Mouse (Mus musculus): ENCODE results near the gene Rab2b. TPM values are rescaled to one million over a fixed set of nuclear protein-coding genes. Genes with fewer than 3 reads are reported as not detected.
A peak's percentile ranks its signal among the peaks of the same experiment; 100 is the strongest.
"Not testable (repeated sequence)": the region's sequence is repeated elsewhere in the genome, so short reads cannot be mapped to it uniquely, and the experiment has no call there.

Gene Rab2b
- polyA plus RNA-seq, 1 experiment, result 45.6 TPM

DNA sequence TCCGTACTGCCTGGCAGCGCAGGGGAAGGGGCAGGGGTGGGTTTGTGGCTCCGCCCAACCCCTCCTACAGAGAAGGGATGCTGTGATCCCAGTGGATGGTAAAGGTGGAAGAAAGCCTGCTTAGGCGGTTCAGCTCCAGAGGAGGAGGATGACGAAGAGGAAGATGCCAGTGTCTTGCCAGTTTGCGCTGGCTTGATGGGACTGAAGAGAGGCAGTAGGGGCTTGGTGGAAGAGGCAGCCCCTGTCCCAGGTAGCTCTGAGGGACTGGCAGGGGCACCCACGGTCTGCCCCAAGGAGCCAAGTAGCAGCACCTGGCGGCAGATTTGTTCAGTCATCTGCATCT is 35.4 kb upstream of the Rab2b start:
- H3K27ac ChIP-seq (ENCODE audit: insufficient read depth, low read length), result no peak overlapping the region
- TF ChIP-seq CTCF (IDR thresholded peaks at IDR 0.05; ENCODE audit: borderline replicate concordance, insufficient read depth, low read length), result no peak
- TF ChIP-seq POLR2A (IDR thresholded peaks at IDR 0.05; ENCODE audit: low read depth, low read length), result no peak
- no peaks in the 10 kb centered on the region for H3K4me1 ChIP-seq (ENCODE audit: control insufficient read depth, insufficient read depth, low read length)
- no peak overlapping the region for H3K4me3 ChIP-seq (ENCODE audit: insufficient read depth, low read length)

DNA sequence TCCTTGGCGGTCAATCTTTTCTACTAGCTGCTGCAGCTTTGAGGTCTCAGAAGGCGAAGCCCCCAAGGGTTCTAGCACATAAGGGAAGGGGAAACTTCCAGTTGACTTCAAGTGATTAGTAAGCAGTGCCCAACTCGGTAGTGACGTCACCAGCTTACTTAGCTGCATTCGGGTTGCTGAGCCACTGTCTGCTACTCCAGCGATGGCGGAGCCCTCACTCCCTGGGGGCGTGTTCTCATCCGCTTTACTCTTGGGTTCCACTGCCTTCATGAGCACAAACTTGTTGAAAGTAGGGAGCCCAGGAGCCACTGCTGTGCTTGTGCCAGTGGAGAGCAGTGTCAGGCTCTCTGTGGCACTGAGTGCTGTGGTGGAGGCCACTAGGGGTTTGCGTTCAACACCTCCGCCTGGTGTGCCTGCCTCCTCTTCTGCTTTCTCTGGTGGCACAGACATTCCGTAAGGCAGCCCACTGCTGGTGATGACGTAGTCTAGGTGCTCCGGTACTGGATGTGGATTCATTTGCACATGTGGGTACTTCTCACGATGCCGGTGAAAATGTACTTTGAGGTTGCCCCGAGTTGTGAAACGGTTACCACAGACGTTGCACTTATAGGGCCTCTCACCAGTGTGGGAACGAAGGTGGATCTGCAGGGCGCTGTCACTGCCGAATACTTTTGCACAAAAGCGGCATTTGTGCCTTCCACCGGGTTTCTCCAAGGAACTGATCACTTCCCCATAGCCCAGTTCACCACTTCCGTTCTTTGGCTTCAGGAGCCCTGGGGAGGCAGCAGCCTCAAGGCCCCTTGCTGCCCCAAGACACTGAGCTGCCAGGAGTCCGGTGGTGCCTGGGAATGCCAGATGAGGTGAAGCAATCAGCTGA is 34.8 kb upstream of the Rab2b start:
- no peak for TF ChIP-seq CTCF (IDR thresholded peaks at IDR 0.05; ENCODE audit: borderline replicate concordance, insufficient read depth, low read length)
- no peak for TF ChIP-seq POLR2A (IDR thresholded peaks at IDR 0.05; ENCODE audit: low read depth, low read length)
- Histone ChIP-seq H3K27ac (ENCODE audit: insufficient read depth, low read length) (no peak overlapping the region), H3K4me1 (ENCODE audit: control insufficient read depth, insufficient read depth, low read length) (no peaks in the 10 kb centered on the region), H3K4me3 (ENCODE audit: insufficient read depth, low read length) (no peak overlapping the region)

DNA sequence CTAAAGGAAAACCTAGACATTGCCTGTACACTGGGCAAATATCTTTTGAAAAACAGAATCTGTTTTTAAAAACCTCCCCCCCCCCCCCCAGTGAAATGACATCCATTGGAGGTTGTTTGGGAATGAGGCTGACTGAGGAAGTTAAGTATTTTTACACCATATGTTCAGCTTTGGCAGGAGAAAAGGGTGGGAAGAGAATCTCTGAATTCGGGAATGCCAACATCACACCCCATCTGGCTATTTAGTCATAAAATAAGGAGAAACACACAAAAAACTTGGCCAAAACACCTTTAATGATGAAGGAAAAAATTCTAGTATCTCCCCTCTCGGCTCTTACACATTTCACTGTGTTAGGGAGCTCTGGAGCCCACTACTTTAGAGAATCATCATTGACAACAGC is 31.6 kb upstream of the Rab2b start:
- TF ChIP-seq POLR2A (IDR thresholded peaks at IDR 0.05; ENCODE audit: low read depth, low read length), result no peak
- no peak for TF ChIP-seq CTCF (IDR thresholded peaks at IDR 0.05; ENCODE audit: borderline replicate concordance, insufficient read depth, low read length)
- H3K27ac ChIP-seq (ENCODE audit: insufficient read depth, low read length), result no peak overlapping the region
- no peaks in the 10 kb centered on the region for H3K4me1 ChIP-seq (ENCODE audit: control insufficient read depth, insufficient read depth, low read length)
- H3K4me3 ChIP-seq (ENCODE audit: insufficient read depth, low read length), result no peak overlapping the region

DNA sequence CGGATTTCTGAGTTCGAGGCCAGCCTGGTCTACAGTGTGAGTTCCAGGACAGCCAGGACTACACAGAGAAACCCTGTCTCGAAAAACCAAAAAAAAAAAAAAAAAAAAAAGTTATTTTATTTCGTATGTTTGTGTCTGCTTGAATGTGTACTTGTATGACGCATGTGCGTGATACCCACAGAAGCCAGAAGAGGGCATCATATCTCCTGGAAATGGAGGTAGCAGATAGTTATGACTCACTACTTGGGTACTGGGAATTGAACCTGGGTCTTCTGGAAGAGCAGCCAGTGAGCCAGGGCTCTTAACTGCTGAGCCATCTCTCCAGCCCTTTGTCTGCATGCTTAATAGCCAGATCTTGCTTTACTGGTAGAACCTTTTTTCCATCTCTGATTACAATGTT is 31.0 kb upstream of the Rab2b start:
- not testable (repeated sequence) for H3K4me3 ChIP-seq (ENCODE audit: insufficient read depth, low read length); H3K27ac ChIP-seq (ENCODE audit: insufficient read depth, low read length); H3K4me1 ChIP-seq (ENCODE audit: control insufficient read depth, insufficient read depth, low read length)

DNA sequence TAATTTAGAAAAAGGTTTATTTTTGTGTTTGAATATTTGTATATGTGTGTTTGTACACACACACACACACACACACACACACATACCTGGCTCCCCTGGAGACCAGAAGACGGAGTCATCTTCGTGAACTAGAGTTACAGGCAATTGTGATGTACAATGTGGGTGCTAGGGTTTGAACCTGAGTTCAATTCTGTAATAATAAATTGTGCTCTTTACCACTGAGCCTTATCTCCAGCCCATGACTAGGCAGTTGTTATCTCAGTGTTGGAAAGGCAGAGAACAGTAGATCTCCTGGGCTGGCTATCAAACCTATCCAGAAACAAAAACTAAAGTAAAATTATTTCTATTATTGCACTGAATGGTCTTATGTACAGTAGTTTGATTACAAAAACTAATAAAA is 26.8 kb upstream of the Rab2b start:
- H3K27ac ChIP-seq (ENCODE audit: insufficient read depth, low read length), result no peak overlapping the region
- no peak overlapping the region for H3K4me3 ChIP-seq (ENCODE audit: insufficient read depth, low read length)
- H3K4me1 ChIP-seq (ENCODE audit: control insufficient read depth, insufficient read depth, low read length), result no peaks in the 10 kb centered on the region
- TF ChIP-seq POLR2A (IDR thresholded peaks at IDR 0.05; ENCODE audit: low read depth, low read length) (no peak), CTCF (IDR thresholded peaks at IDR 0.05; ENCODE audit: borderline replicate concordance, insufficient read depth, low read length) (no peak)

DNA sequence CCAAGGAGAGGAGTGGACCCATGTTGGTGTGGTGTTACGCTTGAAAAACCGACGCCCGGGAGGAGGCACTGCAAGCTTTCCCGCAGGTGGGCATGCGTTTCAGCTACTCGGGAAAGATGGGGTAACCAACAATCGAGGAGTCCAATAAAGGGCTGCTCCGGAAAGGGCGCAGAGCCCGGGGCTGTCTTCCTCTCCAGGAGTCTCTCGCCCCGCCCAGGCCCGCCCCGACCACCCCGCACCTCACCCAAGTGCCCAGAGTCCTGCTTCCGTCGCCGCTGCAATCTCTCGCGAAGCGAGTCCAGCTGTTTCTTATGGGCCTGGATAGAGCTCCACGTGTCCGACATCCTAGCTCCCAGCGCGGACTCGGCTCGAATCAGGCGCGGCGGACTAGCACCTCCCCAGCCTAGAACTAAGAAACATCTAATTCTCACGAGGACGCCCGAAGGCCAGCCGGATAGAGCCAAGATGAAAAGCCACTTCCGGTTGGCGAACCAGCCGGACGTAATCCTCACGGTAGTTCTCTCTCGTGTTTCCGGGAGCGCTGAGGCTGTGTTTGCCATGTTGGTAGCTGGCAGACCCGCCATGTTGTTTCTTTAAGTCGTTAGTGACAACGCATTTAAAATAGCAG is 25.4 kb upstream of the Rab2b start, which contains the start of gene Mettl3:
Gene Mettl3, minus strand, starts transcription at position 485 of the 628 bp plus-strand sequence.
- Histone ChIP-seq H3K4me3 (ENCODE audit: insufficient read depth, low read length) (peak within 1 kb of the TSS; percentile 59), H3K4me1 (ENCODE audit: control insufficient read depth, insufficient read depth, low read length) (no peaks in the 10 kb centered on the region), H3K27ac (ENCODE audit: insufficient read depth, low read length) (peak within 1 kb of the TSS; percentile 80)
- TF ChIP-seq CTCF (IDR thresholded peaks at IDR 0.05; ENCODE audit: borderline replicate concordance, insufficient read depth, low read length) (no peak), POLR2A (IDR thresholded peaks at IDR 0.05; ENCODE audit: low read depth, low read length) (peak; percentile 61)

DNA sequence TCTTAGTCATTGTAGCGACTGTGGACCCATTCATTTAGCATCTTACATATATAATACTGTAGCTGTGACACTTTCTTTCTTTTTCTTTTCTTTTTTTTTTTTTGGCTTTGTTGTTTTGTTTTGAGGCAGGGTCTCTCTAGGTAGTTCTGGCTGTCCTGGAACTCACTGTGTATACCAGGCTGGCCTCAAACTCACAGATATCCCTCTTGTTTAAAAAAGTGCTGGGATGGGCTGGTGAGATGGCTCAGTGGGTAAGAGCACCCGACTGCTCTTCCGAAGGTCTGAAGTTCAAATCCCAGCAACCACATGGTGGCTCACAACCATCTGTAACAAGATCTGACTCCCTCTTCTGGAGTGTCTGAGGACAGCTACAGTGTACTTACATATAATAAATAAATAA is 24.2 kb upstream of the Rab2b start:
- H3K27ac ChIP-seq (ENCODE audit: insufficient read depth, low read length); H3K4me1 ChIP-seq (ENCODE audit: control insufficient read depth, insufficient read depth, low read length): not testable (repeated sequence)
- 0 out of 2 replicates have a peak overlapping the region, but pooled peaks have one; percentile 59 for H3K4me3 ChIP-seq (ENCODE audit: insufficient read depth, low read length)

DNA sequence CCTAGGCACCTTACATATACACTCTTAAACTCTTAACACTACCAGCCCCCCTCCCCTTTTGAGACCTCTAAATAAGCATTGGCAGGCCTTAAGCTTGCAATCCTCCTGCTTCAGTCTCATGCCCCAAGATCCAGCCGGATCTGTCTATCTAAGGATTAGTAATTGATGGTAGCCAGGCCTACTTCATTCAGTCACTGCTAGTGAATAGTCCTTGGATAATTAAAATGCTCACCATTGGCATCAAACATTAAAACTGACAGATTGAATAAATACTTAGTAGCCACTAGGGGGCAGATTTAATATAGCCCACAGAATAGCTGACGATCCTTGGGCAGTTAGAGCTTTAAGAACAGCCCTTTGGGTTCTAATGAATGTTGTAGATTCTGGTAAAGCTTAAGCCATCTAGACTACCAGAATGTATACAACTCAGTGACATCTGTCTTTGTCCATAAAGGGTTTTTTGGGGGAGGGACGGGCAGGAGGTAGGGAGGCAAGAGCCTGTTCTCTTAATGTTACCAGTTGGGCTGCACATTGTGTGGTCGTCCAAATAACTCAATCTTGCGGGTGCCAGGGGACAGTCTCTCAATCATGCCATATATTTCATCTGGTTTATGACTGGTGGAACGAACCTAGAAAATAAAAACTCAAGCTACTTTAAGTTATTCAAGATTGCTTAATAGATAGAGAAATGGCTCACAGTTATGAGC is 16.4 kb upstream of the Rab2b start:
- Histone ChIP-seq H3K4me3 (ENCODE audit: insufficient read depth, low read length) (no peak overlapping the region), H3K4me1 (ENCODE audit: control insufficient read depth, insufficient read depth, low read length) (no peaks in the 10 kb centered on the region), H3K27ac (ENCODE audit: insufficient read depth, low read length) (no peak overlapping the region)
- TF ChIP-seq POLR2A (IDR thresholded peaks at IDR 0.05; ENCODE audit: low read depth, low read length) (no peak), CTCF (IDR thresholded peaks at IDR 0.05; ENCODE audit: borderline replicate concordance, insufficient read depth, low read length) (no peak)

DNA sequence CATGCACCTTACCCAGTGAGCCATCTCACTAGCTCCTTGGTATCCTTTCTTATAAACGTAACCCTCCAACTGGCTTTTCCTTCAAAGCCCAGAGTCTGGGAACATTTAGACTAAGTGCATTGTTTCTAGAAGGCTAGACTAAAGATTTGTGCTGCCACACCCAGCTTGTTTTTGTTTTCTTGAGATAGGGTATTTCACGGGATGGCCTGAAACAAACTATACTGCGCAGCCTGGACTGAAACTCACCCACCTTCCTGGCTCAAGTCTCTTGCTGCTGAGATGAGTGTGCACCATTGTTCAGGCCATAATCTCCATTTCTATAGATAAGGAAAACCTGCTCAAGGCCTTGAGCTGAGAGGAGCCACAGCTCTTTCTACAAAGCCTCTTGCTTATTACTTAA is 4.8 kb upstream of the Rab2b start:
- H3K4me1 ChIP-seq (ENCODE audit: control insufficient read depth, insufficient read depth, low read length), result no peaks in the 10 kb centered on the region
- TF ChIP-seq CTCF (IDR thresholded peaks at IDR 0.05; ENCODE audit: borderline replicate concordance, insufficient read depth, low read length), result no peak
- TF ChIP-seq POLR2A (IDR thresholded peaks at IDR 0.05; ENCODE audit: low read depth, low read length), result no peak
- no peak overlapping the region for H3K4me3 ChIP-seq (ENCODE audit: insufficient read depth, low read length)
- no peak overlapping the region for H3K27ac ChIP-seq (ENCODE audit: insufficient read depth, low read length)

- H3K4me3 ChIP-seq (ENCODE audit: insufficient read depth, low read length), result no peak overlapping the region
- no peak overlapping the region for H3K27ac ChIP-seq (ENCODE audit: insufficient read depth, low read length)
- TF ChIP-seq POLR2A (IDR thresholded peaks at IDR 0.05; ENCODE audit: low read depth, low read length), result no peak
- TF ChIP-seq CTCF (IDR thresholded peaks at IDR 0.05; ENCODE audit: borderline replicate concordance, insufficient read depth, low read length), result no peak
- H3K4me1 ChIP-seq (ENCODE audit: control insufficient read depth, insufficient read depth, low read length), result no peaks in the 10 kb centered on the region
Observed at GRCm38 (mm10) chr14:52283629-52284028, 4.3 kb upstream of the Rab2b start.
